Mouse (Mus musculus) mouse embryonic stem cell (cell line): ENCODE data around the gene Fam120b.

ENCODE experiments used
- in situ Hi-C, 2 experiments: fragments of 300-500 bp; cut with MboI; formaldehyde crosslinking; loops; 1 replicate in 1 of 2; 3 replicates in 1 of 2; pipeline ENCODE4 v1.14.3; 2019 to 2020; ENCODE audit warnings: low sequenced_read_pairs in 2 of 2, low pct_unique_long_range_greater_than_20kb in 1 of 2, mixed read lengths in 1 of 2; ENCODE audit not compliant: unreplicated experiment in 1 of 2

Gene Fam120b

GRCm38 (mm10) chr17:15377901-15378300, 18.1 kb upstream of the Fam120b start:
- in situ Hi-C loops = loop anchor here in 1 of 2 experiments (25.0 kb wide), 1 partner anchor 316 kb away; no protein-coding TSS in a partner anchor

- in situ Hi-C loops = loop anchor here in 1 of 2 experiments (25.0 kb wide), 1 partner anchor 316 kb away; no protein-coding TSS in a partner anchor
Measured at GRCm38 (mm10) chr17:15378413-15379109, 17.4 kb upstream of the Fam120b start.

- in situ Hi-C loops = loop anchor here in 1 of 2 experiments (25.0 kb wide), 1 partner anchor 318 kb away; no protein-coding TSS in a partner anchor
Measured at GRCm38 (mm10) chr17:15379741-15380526, 16.1 kb upstream of the Fam120b start.

GRCm38 (mm10) chr17:15380641-15381051, 15.4 kb upstream of the Fam120b start:
- in situ Hi-C loops = loop anchor here in 1 of 2 experiments (25.0 kb wide), 1 partner anchor 318 kb away; no protein-coding TSS in a partner anchor

GRCm38 (mm10) chr17:15381092-15381860, 14.7 kb upstream of the Fam120b start:
- in situ Hi-C loops = loop anchor here in 1 of 2 experiments (25.0 kb wide), 1 partner anchor 319 kb away; no protein-coding TSS in a partner anchor

- in situ Hi-C loops = loop anchor here in 1 of 2 experiments (25.0 kb wide), 1 partner anchor 320 kb away; no protein-coding TSS in a partner anchor
Measured at GRCm38 (mm10) chr17:15381869-15382660, 13.9 kb upstream of the Fam120b start.

- in situ Hi-C loops = loop anchor here in 1 of 2 experiments (25.0 kb wide), 1 partner anchor 321 kb away; no protein-coding TSS in a partner anchor
Measured at GRCm38 (mm10) chr17:15383360-15383759, 12.6 kb upstream of the Fam120b start.

GRCm38 (mm10) chr17:15388892-15389291, 7.1 kb upstream of the Fam120b start:
- in situ Hi-C loops = loop anchor here in 1 of 2 experiments (25.0 kb wide), 1 partner anchor 327 kb away; no protein-coding TSS in a partner anchor

- in situ Hi-C loops = loop anchor here in 1 of 2 experiments (25.0 kb wide), 1 partner anchor 327 kb away; no protein-coding TSS in a partner anchor
Measured at GRCm38 (mm10) chr17:15389356-15389755, 6.6 kb upstream of the Fam120b start.

- in situ Hi-C loops = no loop called here
Measured at GRCm38 (mm10) chr17:15401716-15402115, 5.7 kb downstream of the Fam120b start.

- in situ Hi-C loops = no loop called here
Measured at GRCm38 (mm10) chr17:15406576-15406975, 10.6 kb downstream of the Fam120b start.

GRCm38 (mm10) chr17:15409261-15409660, 13.3 kb downstream of the Fam120b start:
- in situ Hi-C loops = no loop called here

- in situ Hi-C loops = no loop called here
Measured at GRCm38 (mm10) chr17:15410861-15411260, 14.9 kb downstream of the Fam120b start.

GRCm38 (mm10) chr17:15416596-15417215, 20.7 kb downstream of the Fam120b start:
- in situ Hi-C loops = no loop called here

- in situ Hi-C loops = no loop called here
Measured at GRCm38 (mm10) chr17:15419534-15419933, 23.5 kb downstream of the Fam120b start.

- in situ Hi-C loops = no loop called here
Measured at GRCm38 (mm10) chr17:15420021-15420603, 24.1 kb downstream of the Fam120b start.

- in situ Hi-C loops = no loop called here
Measured at GRCm38 (mm10) chr17:15421446-15421845, 25.4 kb downstream of the Fam120b start.
